Mouse (Mus musculus) midbrain, embryonic 15.5 days (tissue): ENCODE results near the gene Cct8l1. TPM values are rescaled to one million over a fixed set of nuclear protein-coding genes. Genes with fewer than 3 reads are reported as not detected.

Experiments used
- ATAC-seq: fragments of 200-750 bp; cut with Nextera tagmentation; replicated peaks from 2 replicates; pipeline ENCODE4 v1.8.0; 2017; ENCODE audit warnings: moderate TSS enrichment
- H3K27ac ChIP-seq: fragments of 300-500 bp; sonication (generic); 2 replicates; pipeline ENCODE4 v1.5.1; 2015; ENCODE audit warnings: mild to moderate bottlenecking, inconsistent platforms
- H3K27me3 ChIP-seq: fragments of 300-500 bp; sonication (generic); replicated peaks from 2 replicates; pipeline ENCODE4 v1.6.1; 2015; ENCODE audit warnings: inconsistent platforms
- H3K36me3 ChIP-seq: fragments of 300-500 bp; sonication (generic); replicated peaks from 2 replicates; pipeline ENCODE4 v1.6.1; 2015; ENCODE audit warnings: inconsistent platforms
- H3K4me1 ChIP-seq: fragments of 300-500 bp; sonication (generic); 2 replicates; pipeline ENCODE4 v1.6.1; 2015; ENCODE audit warnings: inconsistent platforms
- H3K4me2 ChIP-seq: fragments of 300-500 bp; sonication (generic); 2 replicates; pipeline ENCODE4 v1.6.1; 2015; ENCODE audit warnings: inconsistent platforms, mild to moderate bottlenecking, moderate library complexity
- H3K4me3 ChIP-seq: fragments of 300-500 bp; sonication (generic); 2 replicates; pipeline ENCODE4 v1.5.1; 2015; ENCODE audit warnings: mild to moderate bottlenecking, inconsistent platforms
- H3K9ac ChIP-seq: fragments of 300-500 bp; sonication (generic); 2 replicates; pipeline ENCODE4 v1.6.1; 2015; ENCODE audit warnings: mild to moderate bottlenecking, inconsistent platforms
- H3K9me3 ChIP-seq: fragments of 300-500 bp; sonication (generic); 2 replicates; pipeline ENCODE4 v1.6.1; 2016; ENCODE audit warnings: inconsistent platforms
- WGBS: fragments of 180-500 bp; shearing (Covaris S2); methylation state at CpG from one replicate; pipeline ENCODE4 v1.1.7; 2015; ENCODE audit warnings: mixed read lengths; 5-methylcytosine and 5-hydroxymethylcytosine counted together
- polyA plus RNA-seq: library from polyadenylated mRNA; unstranded; fragments of >200 nt; fragmentation: Nextera tagmentation; extraction: Ambion mirVana; gene quantifications from 2 replicates; pipeline ENCODE4 v1.2.1, GENCODE M21; 2015

Cct8l1 gene
- polyA plus RNA-seq, 1 experiment from 2014 or later = not detected

DNA sequence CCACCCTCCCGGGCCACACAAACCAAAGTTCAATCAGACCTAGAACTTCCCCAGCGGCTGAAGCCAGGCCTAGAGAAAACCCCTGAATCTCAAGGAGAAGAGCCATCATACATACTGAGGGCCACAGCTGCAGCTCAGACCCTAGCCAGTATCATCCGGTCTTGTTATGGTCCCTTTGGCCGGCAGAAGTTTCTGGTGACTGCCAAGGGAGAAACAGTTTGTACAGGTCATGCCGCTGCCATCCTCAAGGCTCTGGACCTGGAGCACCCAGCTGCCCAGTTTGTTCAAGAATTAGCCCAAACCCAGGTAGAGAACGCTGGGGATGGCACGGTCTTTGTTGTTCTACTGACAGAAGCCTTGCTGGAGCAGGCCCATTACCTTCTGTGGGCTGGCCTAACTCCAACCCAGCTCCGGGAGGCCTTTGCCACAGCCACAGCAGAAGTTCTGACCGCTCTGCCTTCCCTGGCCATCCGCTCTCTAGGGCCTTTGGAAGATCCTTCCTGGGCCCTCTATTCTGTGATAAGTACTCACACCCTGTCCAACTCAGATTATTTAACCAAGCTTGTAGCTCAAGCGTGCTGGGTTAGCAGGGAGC, 531 bp downstream of the Cct8l1 start:
- no peak overlapping the region for H3K27ac ChIP-seq
- H3K27me3 ChIP-seq = no peaks in the 10 kb centered on the region
- WGBS = 94% methylated on average over 11 of the region's 11 CpGs
- ATAC-seq = no peak
- no peak overlapping the region for H3K4me2 ChIP-seq
- no peaks in the 10 kb centered on the region for H3K9me3 ChIP-seq
- H3K9ac ChIP-seq = no peak overlapping the region
- H3K4me1 ChIP-seq = no peaks in the 10 kb centered on the region
- no peak overlapping the region for H3K4me3 ChIP-seq
- H3K36me3 ChIP-seq = no peaks in the 10 kb centered on the region

DNA sequence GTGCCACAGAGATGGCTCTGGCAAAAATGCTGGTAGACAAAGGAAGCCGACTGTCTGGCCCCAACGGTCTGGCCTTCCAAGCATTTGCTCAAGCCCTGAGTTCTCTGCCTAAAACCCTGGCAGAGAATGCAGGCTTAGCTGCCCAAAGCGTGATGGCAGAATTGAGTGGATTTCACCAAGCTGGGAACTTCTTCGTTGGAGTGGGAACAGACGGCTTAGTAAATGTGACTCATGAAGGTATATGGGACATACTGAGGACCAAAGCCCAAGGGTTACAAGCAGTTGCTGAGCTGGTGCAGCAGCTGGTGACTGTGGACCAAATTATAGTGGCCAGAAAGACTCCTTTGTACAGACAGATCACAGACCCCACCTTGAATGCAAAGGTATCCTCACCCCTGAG, 1.7 kb downstream of the Cct8l1 start:
- H3K27ac ChIP-seq = no peak overlapping the region
- no peaks in the 10 kb centered on the region for H3K36me3 ChIP-seq
- H3K9ac ChIP-seq = no peak overlapping the region
- H3K9me3 ChIP-seq = no peaks in the 10 kb centered on the region
- no peak overlapping the region for H3K4me2 ChIP-seq
- no peak overlapping the region for H3K4me3 ChIP-seq
- no peak for ATAC-seq
- WGBS = 85% methylated on average over 5 of the region's 5 CpGs
- H3K4me1 ChIP-seq = no peaks in the 10 kb centered on the region
- H3K27me3 ChIP-seq = no peaks in the 10 kb centered on the region

DNA sequence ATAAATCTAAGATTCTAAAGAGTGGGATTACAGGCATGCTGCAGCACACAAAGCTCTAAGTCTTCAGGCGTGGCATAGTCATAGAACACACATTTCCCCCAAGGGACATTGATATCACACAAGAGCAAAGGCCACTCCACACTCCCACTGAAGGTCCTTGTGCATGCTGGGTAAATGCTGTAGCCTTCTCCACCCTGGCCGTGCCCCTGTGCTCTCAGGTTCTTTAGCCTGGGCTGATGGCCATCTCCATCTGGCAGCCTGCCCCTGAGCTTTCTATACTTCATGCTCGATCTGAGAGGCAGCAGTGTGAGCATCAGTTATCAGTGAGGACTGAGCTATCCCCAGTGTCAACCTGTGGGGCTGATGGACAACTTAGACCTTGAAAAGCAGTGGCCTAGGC, 4.0 kb downstream of the Cct8l1 start:
- H3K27ac ChIP-seq = no peak overlapping the region
- H3K9me3 ChIP-seq = no peaks in the 10 kb centered on the region
- no peak overlapping the region for H3K9ac ChIP-seq
- no peak overlapping the region for H3K4me3 ChIP-seq
- no peak for ATAC-seq
- no peak overlapping the region for H3K4me2 ChIP-seq
- 67% methylated on average over 3 of the region's 3 CpGs for WGBS
- H3K27me3 ChIP-seq = no peaks in the 10 kb centered on the region
- no peaks in the 10 kb centered on the region for H3K4me1 ChIP-seq
- no peaks in the 10 kb centered on the region for H3K36me3 ChIP-seq

DNA sequence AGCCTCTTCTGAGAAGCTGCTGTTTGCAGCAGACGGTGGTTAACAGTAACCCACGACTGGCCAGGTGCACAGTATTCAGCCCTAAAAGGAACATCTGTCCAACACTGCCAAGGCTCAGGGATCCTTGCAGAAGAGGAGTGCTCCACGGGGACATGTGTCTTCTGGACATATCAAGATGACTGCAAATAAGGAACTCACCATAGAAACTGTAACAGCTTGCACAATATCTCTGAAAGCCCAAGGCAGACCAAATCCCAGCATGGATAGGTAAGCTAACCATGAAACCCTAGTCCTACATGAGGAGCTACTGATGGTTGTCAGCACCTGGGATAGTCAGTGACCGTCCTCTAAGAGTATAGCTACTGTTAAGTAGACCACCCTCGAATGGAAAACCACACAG, 5.6 kb downstream of the Cct8l1 start:
- Histone ChIP-seq H3K36me3 (no peaks in the 10 kb centered on the region), H3K4me1 (no peaks in the 10 kb centered on the region), H3K27me3 (no peaks in the 10 kb centered on the region), H3K27ac (no peak overlapping the region), H3K4me2 (no peak overlapping the region), H3K4me3 (no peak overlapping the region), H3K9me3 (no peaks in the 10 kb centered on the region), H3K9ac (no peak overlapping the region)
- whole genome bisulfite sequencing = 91% methylated on average over 5 of the region's 5 CpGs
- ATAC-seq = no peak

DNA sequence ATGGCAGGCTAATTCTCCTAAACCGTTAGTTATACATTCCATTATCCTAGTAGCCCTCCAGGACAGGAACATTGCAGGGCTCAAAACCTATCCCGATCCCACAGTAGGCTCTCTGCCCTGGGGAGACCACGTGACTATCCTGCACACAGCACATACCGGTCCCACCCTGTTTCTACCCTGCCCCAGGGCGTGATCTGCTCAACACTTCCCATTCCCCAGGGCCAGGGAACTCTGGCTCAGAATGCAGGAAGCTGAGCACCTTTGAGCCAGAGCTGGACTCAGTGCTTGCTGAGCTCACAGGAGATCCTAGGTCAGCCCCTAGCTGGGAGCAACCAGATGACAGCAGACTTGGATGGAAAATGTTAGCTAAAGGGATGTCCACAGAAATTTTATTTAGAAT, 10.2 kb downstream of the Cct8l1 start:
- Histone ChIP-seq H3K9me3 (no peaks in the 10 kb centered on the region), H3K9ac (no peak overlapping the region), H3K27ac (no peak overlapping the region), H3K4me1 (peaks cover 5% of the 10 kb centered on the region), H3K4me3 (no peak overlapping the region), H3K4me2 (no peak overlapping the region), H3K36me3 (no peaks in the 10 kb centered on the region), H3K27me3 (no peaks in the 10 kb centered on the region)
- ATAC-seq = no peak
- WGBS = 35% methylated on average over 5 of the region's 5 CpGs

DNA sequence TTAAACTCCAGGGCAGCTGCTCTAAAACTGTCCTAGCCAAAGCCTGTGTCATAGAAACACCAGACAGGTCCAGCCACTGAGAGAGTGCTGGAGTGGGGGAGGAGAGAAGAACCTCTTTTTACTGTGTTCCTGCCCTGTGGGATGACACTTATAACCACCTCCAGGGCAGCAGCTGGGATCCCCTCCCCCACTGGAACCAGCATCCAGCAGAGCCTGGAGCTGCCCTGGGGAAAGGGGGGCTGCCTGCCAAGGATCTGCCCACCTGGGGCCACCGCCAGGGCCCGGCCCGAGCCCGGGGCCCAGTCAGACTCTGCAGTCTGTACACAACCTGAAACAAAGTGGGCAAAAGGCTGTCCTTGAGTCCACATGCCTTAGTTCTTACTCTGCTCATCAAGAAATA, 11.1 kb downstream of the Cct8l1 start:
- ATAC-seq = no peak
- Histone ChIP-seq H3K4me2 (no peak overlapping the region), H3K9me3 (no peaks in the 10 kb centered on the region), H3K4me3 (no peak overlapping the region), H3K27ac (no peak overlapping the region), H3K9ac (no peak overlapping the region), H3K4me1 (peaks cover 5% of the 10 kb centered on the region), H3K36me3 (no peaks in the 10 kb centered on the region), H3K27me3 (no peaks in the 10 kb centered on the region)
- WGBS = 38% methylated on average over 4 of the region's 4 CpGs

DNA sequence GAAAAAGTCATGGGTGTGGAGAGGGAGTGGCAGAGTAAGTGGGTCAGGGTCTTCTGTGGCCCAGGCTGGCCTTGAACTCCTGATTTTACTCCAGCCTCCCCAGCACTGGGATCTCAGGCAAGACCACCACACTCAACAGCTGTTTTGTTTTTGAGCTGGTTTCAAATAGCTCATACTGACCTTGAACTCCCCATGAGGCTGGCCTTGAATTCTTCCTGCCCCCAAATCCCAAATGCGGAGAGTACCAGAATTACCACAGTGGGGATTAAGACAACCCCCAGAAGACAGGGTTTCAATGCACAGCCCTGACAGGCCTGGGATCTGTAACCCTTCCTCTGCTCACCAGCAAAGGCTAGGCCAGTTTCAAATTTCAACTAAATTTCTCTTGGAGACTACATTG, 12.1 kb downstream of the Cct8l1 start:
- H3K27ac ChIP-seq = no peak overlapping the region

DNA sequence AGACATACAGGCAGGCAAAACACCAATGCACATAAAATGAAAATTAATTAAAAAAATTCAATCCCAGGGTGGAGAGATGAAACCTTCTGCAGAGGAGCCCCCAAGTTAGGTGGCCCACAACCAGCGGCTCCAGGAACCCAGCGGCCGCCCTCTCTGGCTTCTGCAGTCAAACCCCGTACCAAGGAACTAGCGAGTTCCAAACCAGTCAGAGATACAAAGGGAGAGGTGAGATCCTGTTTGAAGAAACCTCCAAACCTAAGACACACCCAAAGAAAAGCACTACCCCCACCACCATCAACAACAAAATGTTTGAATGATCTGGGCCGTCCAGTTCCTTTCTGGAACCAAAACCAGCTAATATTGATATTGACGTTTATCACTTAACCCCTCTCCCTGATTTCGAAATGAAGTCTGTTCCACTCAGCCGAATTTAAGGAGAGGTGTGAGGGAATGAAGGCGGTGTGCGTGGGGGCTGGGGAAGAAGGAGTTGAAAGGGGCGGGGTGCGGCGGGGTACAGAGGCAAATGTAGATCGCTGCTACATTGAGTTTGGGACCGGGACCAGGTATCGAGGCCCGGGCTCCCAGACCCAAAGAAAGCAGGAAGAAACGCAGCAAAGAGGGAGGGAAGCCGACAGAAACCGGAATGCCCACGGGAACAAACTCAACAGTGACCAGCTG, 13.1 kb downstream of the Cct8l1 start:
- H3K27ac ChIP-seq = peak overlapping the region; percentile 97
- peak overlapping the region; percentile 60 for H3K4me2 ChIP-seq
- no peaks in the 10 kb centered on the region for H3K9me3 ChIP-seq
- 10% methylated on average over 22 of the region's 22 CpGs for WGBS
- peak overlapping the region; percentile 47 for H3K9ac ChIP-seq
- ATAC-seq = peak; percentile 57
- no peaks in the 10 kb centered on the region for H3K27me3 ChIP-seq
- no peaks in the 10 kb centered on the region for H3K36me3 ChIP-seq
- peaks cover 5% of the 10 kb centered on the region for H3K4me1 ChIP-seq
- peak overlapping the region; percentile 69 for H3K4me3 ChIP-seq

More for the DNA sequence above, 12.1 kb downstream of the Cct8l1 start:
- no peaks in the 10 kb centered on the region for H3K36me3 ChIP-seq
- H3K4me3 ChIP-seq = no peak overlapping the region
- no peak overlapping the region for H3K4me2 ChIP-seq
- H3K4me1 ChIP-seq = peaks cover 5% of the 10 kb centered on the region
- no peaks in the 10 kb centered on the region for H3K27me3 ChIP-seq
- H3K9ac ChIP-seq = no peak overlapping the region
- no peaks in the 10 kb centered on the region for H3K9me3 ChIP-seq
- WGBS = 46% methylated on average over 1 of the region's 1 CpGs
- no peak for ATAC-seq

DNA sequence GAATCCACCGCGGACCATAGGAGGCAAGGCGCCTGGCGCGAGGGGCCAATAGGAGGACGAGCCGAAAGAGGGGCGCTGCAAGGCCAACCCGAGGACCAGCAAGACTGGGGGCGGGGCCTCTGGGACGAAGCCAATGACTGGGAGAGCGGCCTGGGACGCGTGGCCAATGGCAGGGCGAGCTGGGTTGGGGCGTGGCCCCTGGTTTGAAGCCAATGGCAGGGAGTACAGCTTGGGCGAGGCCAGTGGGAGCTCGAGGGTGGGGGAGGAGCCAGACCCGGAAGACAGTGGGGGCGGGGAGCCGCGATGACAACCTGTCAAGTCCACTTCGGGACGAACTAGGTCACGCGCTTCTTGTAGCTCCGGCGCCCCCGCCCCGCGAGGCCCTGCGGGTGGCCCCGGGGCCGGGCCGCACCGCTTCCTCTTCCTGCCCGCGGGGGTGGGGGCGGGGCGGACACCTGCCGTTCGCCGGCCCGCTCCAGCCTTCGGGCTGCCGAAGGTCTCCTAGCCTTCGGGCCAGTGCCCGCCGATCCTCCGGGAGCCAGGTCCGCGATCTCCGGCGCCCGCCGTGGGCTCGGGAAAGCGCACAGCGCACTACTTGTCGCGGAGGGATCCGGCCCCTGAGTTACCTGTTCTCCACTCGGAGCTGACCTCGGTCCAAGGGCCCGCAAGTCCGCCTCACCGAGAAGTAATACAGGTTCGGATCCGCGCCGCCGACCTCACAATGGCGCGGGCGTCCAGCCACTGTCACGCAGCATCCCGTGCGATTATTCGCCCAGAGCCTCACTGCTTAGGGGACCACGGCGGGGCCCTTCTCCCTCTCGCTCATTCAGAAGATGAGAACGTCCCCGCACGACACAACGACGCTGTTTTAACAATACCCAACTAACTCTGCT, 13.9 kb downstream of the Cct8l1 start:
- no peaks in the 10 kb centered on the region for H3K36me3 ChIP-seq
- peak overlapping the region; percentile 60 for H3K4me2 ChIP-seq
- peak overlapping the region; percentile 97 for H3K27ac ChIP-seq
- peak overlapping the region; percentile 69 for H3K4me3 ChIP-seq
- H3K9me3 ChIP-seq = no peaks in the 10 kb centered on the region
- under 1% methylated on average over 77 of the region's 87 CpGs for WGBS
- peaks cover 5% of the 10 kb centered on the region for H3K4me1 ChIP-seq
- ATAC-seq = peak; percentile 100
- H3K27me3 ChIP-seq = no peaks in the 10 kb centered on the region
- peak overlapping the region; percentile 69 for H3K9ac ChIP-seq

DNA sequence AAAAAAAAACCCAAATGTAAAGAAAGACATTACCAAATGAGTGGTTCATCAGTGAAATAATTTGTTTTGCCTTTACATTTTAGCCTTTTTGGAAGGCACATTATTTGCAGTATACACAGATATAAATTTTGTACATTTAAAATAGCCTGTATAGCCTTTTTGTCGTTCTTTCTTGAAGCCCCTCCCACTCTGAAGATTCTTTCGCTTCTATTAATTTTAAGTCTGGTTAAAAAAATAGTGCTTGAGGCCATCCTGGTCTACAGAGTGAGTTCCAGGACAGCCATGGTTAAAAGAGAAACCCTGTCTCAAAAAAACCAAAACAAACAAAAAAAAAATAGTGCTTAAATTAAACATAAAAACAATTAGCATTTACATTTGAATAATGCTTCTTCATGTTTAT, 14.8 kb downstream of the Cct8l1 start:
- Histone ChIP-seq H3K4me1 (peaks cover 5% of the 10 kb centered on the region), H3K9ac (no peak overlapping the region), H3K9me3 (no peaks in the 10 kb centered on the region), H3K4me3 (peak overlapping the region; percentile 69), H3K36me3 (no peaks in the 10 kb centered on the region), H3K27me3 (no peaks in the 10 kb centered on the region), H3K4me2 (peak overlapping the region; percentile 60), H3K27ac (peak overlapping the region; percentile 97)
- WGBS = 13% methylated on average over 2 of the region's 2 CpGs
- ATAC-seq = no peak

DNA sequence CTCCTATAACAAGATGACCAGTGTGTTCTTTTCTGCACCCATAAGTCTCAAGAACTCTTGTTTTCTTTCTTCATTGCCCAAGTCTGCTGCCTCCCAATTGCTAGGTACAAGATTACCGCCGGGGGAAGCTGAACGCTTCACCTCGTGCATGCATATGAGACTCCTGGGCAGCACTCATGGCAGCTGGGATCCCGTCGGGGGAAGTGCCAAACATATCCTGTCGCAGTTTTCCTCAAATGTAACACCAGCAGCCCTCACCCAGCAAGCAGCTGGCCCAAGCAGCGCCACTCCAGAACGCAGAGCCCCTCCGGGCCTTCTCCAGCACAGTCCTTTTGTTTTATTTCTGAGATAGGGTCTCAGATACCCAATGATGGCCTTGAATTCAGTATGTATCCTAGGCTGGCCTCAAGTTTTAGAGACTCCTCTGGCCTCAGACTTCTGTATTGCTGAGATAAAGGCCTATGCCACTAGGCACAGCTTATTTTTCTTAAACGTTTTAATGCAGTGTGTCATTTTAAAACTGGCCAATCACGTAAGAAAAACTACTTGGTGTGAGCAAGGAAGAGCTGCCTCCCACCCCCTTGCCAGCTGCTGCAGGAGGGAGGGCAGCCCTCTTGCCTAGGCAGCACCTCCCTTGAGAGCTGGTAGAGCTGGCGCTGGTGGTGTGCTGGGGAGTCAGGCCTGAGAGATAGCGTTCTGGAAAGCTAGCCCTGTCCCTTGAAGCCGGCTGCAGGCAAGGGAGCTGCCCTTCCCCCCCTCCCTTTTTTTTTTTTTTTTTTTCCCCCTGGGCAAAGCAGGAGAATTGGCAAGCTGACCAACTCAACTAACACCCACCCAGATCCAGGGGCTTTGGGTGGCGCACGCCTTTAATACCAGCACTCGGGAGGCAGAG, 16.6 kb downstream of the Cct8l1 start:
- H3K4me3 ChIP-seq = no peak overlapping the region
- H3K9me3 ChIP-seq = no peaks in the 10 kb centered on the region
- ATAC-seq = no peak
- H3K36me3 ChIP-seq = no peaks in the 10 kb centered on the region
- H3K9ac ChIP-seq = no peak overlapping the region
- no peak overlapping the region for H3K4me2 ChIP-seq
- H3K4me1 ChIP-seq = peaks cover 5% of the 10 kb centered on the region
- H3K27me3 ChIP-seq = no peaks in the 10 kb centered on the region
- WGBS = 50% methylated on average over 18 of the region's 18 CpGs
- no peak overlapping the region for H3K27ac ChIP-seq

DNA sequence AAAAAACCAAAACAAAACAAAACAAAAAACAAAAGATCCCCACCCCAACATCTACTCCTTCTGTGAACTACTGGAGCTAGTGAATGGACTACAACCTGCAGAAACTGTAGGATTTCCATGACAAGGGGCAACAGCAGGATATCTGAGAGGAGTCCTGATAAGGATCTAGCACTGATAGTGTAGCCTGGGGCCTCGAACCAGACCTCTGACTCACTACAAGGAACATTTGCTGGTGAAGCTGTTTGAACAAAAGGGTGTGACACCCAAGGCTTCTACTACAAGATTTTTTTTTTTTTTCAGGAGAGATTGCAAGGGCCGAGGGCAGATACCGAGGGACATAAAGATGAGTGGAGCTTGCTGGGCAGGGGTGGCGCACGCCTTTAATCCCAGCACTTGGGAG, 17.4 kb downstream of the Cct8l1 start:
- no peaks in the 10 kb centered on the region for H3K36me3 ChIP-seq
- H3K9me3 ChIP-seq = no peaks in the 10 kb centered on the region
- no peak overlapping the region for H3K4me2 ChIP-seq
- no peak for ATAC-seq
- no peak overlapping the region for H3K4me3 ChIP-seq
- H3K27ac ChIP-seq = no peak overlapping the region
- H3K9ac ChIP-seq = no peak overlapping the region
- no peaks in the 10 kb centered on the region for H3K27me3 ChIP-seq
- peaks cover 5% of the 10 kb centered on the region for H3K4me1 ChIP-seq
- WGBS = 89% methylated on average over 5 of the region's 5 CpGs
